Mouse (Mus musculus): Measurements from ENCODE around the gene Gm20661. TPM values are rescaled to one million over a fixed set of nuclear protein-coding genes. Genes with fewer than 3 reads are reported as not detected.

The Gm20661 gene
- 0.20 and 0.38 TPM in 2 replicates for polyA plus RNA-seq (2012; rRNA removed)

DNA sequence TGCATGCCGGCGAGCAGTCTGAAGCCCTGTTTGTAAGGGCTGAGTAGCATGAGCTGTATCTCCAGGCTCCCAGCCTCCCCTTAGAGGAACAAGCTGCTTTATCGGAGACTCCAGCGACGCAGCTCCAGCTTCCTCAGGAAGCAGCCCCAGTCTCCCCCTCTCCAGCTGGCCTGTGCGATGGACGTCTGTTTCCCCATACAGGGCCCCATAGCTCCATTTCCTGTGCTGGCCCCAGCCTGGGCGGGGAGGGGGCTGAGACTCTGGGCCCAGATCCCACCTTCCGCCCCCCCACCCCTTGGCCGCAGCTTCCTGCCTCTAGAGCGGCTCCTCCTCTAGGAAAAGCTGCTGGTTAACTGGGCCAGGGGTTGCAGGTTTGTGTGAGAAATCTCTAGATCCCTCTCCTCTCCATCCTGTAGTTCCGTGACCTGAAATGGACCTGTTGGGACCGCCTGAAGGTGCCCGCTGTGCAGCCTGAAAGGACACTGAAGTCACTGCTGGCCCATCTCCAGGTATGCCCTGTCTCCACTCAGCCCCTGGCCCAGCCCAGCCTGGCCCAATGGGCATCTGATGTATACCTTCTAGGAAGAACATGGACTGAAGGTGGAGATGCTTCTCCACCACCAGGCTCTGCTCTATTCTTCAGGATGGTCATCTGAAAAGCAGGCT, at the start of gene Gm20661:
Gm20661 (plus strand) TSS at position 378 of the 666 bp plus-strand sequence.
- no peak for DNase-seq
- H3K27ac ChIP-seq (ENCODE audit: insufficient read depth, low read length) = peak within 1 kb of the TSS; percentile 47
- no peak within 1 kb of the TSS for H3K4me3 ChIP-seq (replicated peaks; ENCODE audit: insufficient read depth, low read depth, low read length)
- TF ChIP-seq POLR2A (IDR thresholded peaks at IDR 0.05; ENCODE audit: borderline replicate concordance, insufficient read depth, low read length) (no peak), CTCF (IDR thresholded peaks at IDR 0.05; ENCODE audit: borderline replicate concordance, insufficient read depth, low read depth, low read length) (no peak)
- WGBS = 43% methylated on average over 14 of the region's 14 CpGs
- peaks cover 6% of the 10 kb centered on the region; the same call in 1 of the 2 replicates for H3K4me1 ChIP-seq (ENCODE audit: control insufficient read depth, insufficient read depth, low read length)
- no peaks in the 10 kb centered on the region for H3K27me3 ChIP-seq (ENCODE audit: control insufficient read depth, insufficient read depth, low read length)

DNA sequence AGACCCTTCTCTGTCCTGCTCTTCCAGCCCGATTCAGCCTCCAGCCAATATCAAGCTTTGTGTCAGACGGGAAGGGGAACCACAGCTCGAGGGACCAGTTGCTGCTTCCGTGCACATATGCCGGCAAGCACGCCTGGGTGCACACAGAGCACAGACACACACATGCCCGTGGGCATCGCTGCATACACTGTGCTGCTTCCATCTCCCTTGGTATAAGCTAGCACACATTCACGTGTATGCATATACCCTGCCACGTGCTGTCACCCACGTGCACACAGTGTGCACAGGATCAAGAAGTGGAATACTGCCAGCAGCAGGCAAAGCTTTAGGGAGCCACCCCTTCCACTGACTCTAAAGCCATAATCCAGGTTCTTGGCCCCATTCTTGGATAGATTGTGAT, 48.7 kb upstream of the Gm20661 start:
- DNase-seq = no peak
- no peaks in the 10 kb centered on the region for H3K27me3 ChIP-seq (ENCODE audit: control insufficient read depth, insufficient read depth, low read length)
- H3K4me3 ChIP-seq (replicated peaks; ENCODE audit: insufficient read depth, low read depth, low read length) = no peak overlapping the region
- peaks cover 3% of the 10 kb centered on the region for H3K4me1 ChIP-seq (ENCODE audit: control insufficient read depth, insufficient read depth, low read length)
- no peak for TF ChIP-seq POLR2A (IDR thresholded peaks at IDR 0.05; ENCODE audit: borderline replicate concordance, insufficient read depth, low read length)
- no peak for TF ChIP-seq CTCF (IDR thresholded peaks at IDR 0.05; ENCODE audit: borderline replicate concordance, insufficient read depth, low read depth, low read length)
- H3K27ac ChIP-seq (ENCODE audit: insufficient read depth, low read length) = no peak overlapping the region
- WGBS = 29% methylated on average over 11 of the region's 11 CpGs

DNA sequence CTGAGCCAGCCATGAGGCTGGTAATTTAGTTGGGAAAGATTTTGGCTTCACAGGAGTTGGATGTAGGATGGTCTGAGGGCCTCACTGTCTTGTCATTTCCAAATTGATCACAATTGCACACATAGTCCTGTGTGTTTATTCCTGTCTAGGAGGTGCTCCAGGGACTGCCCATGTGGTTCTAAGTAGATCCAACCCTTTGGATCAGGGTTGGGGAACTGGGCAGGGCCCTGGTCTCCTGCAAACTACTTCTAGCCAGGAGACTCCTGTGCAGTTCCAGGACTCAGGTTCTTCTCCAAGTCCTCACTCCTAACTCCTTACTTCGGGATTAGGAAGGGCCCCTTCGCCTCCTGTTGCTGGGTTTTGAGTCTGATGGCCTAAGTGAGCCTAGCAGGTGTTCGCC, 47.5 kb upstream of the Gm20661 start, which contains the start of gene Camkv:
Camkv (plus strand) TSS at position 301 of the 400 bp plus-strand sequence.
- 26% methylated on average over 3 of the region's 3 CpGs for WGBS
- no peak for DNase-seq
- peaks cover 3% of the 10 kb centered on the region for H3K4me1 ChIP-seq (ENCODE audit: control insufficient read depth, insufficient read depth, low read length)
- H3K27ac ChIP-seq (ENCODE audit: insufficient read depth, low read length) = no peak within 1 kb of the TSS
- TF ChIP-seq POLR2A (IDR thresholded peaks at IDR 0.05; ENCODE audit: borderline replicate concordance, insufficient read depth, low read length) (no peak), CTCF (IDR thresholded peaks at IDR 0.05; ENCODE audit: borderline replicate concordance, insufficient read depth, low read depth, low read length) (no peak)
- H3K4me3 ChIP-seq (replicated peaks; ENCODE audit: insufficient read depth, low read depth, low read length) = peak within 1 kb of the TSS; percentile 44
- H3K27me3 ChIP-seq (ENCODE audit: control insufficient read depth, insufficient read depth, low read length) = no peaks in the 10 kb centered on the region

DNA sequence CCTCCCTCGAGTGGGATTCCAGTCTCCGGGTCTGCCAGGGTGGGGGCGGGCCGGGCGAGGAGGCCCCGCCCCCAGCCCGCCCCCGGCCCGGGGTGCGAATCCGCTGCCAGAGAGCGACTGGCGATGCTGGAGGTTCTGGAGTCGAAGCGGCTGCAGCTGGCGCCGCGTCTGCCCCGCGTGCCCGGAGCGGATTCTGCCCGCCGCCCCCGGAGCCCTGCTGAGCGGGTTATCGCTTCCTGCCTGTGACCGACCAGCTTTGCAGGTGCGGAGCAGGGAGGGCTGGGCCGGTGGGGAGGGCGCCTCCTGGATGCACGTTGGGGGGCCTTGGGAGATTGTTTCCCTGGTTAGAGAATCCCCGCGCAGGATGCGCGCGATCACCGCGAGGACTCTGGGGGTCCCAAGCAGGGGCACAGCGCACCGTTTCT, 47.1 kb upstream of the Gm20661 start:
- Histone ChIP-seq H3K4me3 (replicated peaks; ENCODE audit: insufficient read depth, low read depth, low read length) (peak overlapping the region; percentile 44), H3K27ac (ENCODE audit: insufficient read depth, low read length) (no peak overlapping the region), H3K27me3 (ENCODE audit: control insufficient read depth, insufficient read depth, low read length) (no peaks in the 10 kb centered on the region), H3K4me1 (ENCODE audit: control insufficient read depth, insufficient read depth, low read length) (peaks cover 3% of the 10 kb centered on the region)
- WGBS = 1% methylated on average over 41 of the region's 41 CpGs
- no peak for TF ChIP-seq POLR2A (IDR thresholded peaks at IDR 0.05; ENCODE audit: borderline replicate concordance, insufficient read depth, low read length)
- no peak for TF ChIP-seq CTCF (IDR thresholded peaks at IDR 0.05; ENCODE audit: borderline replicate concordance, insufficient read depth, low read depth, low read length)
- DNase-seq = peak; percentile 23 to 31

DNA sequence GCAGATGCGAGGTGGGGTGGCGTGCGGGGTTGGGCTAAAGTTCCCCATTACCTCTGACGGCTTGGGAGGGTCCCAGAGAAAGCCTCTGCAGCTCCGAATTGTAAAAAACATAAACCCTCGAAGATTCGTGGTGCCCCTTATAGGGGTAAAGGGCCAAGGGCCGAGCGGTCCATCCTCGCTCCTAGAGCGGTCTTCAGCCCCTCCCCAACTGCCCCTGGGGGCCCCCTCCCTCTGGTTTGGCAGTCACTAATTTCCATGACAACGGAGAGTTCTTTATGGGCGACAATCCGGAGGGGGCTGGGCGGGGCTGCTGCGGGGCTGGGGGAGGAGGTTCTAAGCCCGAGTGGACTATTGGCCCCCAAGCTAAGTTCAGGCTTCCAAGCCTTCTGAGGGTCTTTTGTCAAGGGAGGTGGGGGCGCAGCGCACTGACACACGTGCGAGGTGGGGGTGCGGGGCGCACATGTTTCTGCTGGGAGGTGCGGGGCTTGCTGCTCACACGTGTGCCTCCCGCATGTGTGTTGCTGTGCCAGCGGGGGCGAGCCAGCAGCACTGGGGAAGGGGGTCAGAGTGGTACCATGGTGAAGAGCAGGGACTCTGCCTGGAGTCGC, 46.5 kb upstream of the Gm20661 start:
- WGBS = 7% methylated on average over 29 of the region's 29 CpGs
- TF ChIP-seq CTCF (IDR thresholded peaks at IDR 0.05; ENCODE audit: borderline replicate concordance, insufficient read depth, low read depth, low read length) (no peak), POLR2A (IDR thresholded peaks at IDR 0.05; ENCODE audit: borderline replicate concordance, insufficient read depth, low read length) (no peak)
- H3K4me1 ChIP-seq (ENCODE audit: control insufficient read depth, insufficient read depth, low read length) = peaks cover 3% of the 10 kb centered on the region
- no peaks in the 10 kb centered on the region for H3K27me3 ChIP-seq (ENCODE audit: control insufficient read depth, insufficient read depth, low read length)
- H3K27ac ChIP-seq (ENCODE audit: insufficient read depth, low read length) = no peak overlapping the region
- DNase-seq = no peak
- H3K4me3 ChIP-seq (replicated peaks; ENCODE audit: insufficient read depth, low read depth, low read length) = peak overlapping the region; percentile 44

DNA sequence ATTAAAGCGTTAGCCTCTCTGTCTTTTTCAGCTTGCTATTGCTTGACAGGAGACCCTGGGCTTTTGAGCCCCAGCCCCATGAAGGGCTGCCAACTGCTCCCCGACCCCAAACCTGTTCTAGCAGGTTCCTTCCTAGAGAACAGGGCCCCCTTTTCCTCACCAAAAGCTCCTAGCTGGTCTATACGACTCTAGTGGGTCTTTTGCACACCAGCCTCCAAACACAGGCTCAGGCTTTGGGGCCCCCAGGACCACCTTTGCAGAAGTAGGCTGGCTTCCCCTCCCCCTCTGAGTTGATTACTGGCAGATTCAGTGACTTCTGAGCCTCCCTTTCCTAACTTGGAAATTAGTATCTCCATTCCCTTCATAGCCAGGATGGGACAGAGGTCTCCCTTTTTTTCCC, 46.0 kb upstream of the Gm20661 start:
- 45% methylated on average over 3 of the region's 3 CpGs for WGBS
- TF ChIP-seq POLR2A (IDR thresholded peaks at IDR 0.05; ENCODE audit: borderline replicate concordance, insufficient read depth, low read length) (no peak), CTCF (IDR thresholded peaks at IDR 0.05; ENCODE audit: borderline replicate concordance, insufficient read depth, low read depth, low read length) (no peak)
- Histone ChIP-seq H3K27ac (ENCODE audit: insufficient read depth, low read length) (no peak overlapping the region), H3K27me3 (ENCODE audit: control insufficient read depth, insufficient read depth, low read length) (no peaks in the 10 kb centered on the region), H3K4me1 (ENCODE audit: control insufficient read depth, insufficient read depth, low read length) (peaks cover 3% of the 10 kb centered on the region), H3K4me3 (replicated peaks; ENCODE audit: insufficient read depth, low read depth, low read length) (no peak overlapping the region)
- no peak for DNase-seq

DNA sequence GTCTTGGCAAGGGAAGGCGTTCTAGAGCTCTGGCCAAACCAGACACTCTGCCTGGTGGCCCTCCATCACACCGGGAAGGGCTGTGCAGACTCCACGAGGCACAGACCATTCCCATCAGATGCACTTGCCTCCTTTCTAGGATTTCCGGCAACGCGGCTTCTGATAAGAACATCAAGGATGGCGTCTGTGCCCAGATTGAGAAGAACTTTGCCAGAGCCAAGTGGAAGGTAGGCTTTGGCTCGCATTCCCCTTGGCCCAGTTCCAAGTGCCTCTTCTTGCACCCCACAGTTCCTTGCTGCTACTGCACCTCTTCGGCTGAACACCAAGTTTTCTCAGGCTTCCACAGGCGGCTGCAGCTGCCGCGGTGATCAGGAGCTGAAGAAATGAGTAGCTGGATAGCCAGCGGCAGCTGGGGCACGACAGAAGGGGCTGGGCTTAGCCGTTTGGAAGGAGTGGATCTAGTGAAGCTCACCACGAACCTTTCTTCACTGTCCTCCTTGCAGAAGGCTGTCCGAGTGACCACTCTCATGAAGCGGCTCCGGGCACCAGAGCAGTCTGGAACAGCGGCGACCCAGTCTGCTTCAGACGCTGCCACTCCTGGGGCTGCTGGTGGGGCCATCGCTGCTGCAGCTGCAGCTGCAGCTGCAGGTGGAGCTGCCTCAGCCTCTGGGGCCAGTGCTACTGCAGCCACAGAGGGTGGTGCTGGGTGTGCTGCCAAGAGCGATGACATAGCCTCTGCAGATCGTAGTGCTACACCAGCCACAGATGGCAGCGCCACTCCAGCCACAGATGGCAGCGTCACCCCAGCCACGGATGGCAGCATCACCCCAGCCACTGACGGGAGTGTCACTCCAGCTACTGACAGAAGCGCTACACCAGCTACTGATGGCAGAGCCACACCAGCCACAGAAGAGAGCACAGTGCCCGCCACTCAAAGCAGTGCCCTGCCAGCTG, 35.3 kb upstream of the Gm20661 start:
- TF ChIP-seq POLR2A (IDR thresholded peaks at IDR 0.05; ENCODE audit: borderline replicate concordance, insufficient read depth, low read length) = no peak
- no peak for TF ChIP-seq CTCF (IDR thresholded peaks at IDR 0.05; ENCODE audit: borderline replicate concordance, insufficient read depth, low read depth, low read length)
- DNase-seq = peak; percentile 59 to 60
- Histone ChIP-seq H3K4me1 (ENCODE audit: control insufficient read depth, insufficient read depth, low read length) (peaks cover 4% of the 10 kb centered on the region; the same call in 1 of the 2 replicates), H3K27ac (ENCODE audit: insufficient read depth, low read length) (no peak overlapping the region), H3K4me3 (replicated peaks; ENCODE audit: insufficient read depth, low read depth, low read length) (peak overlapping the region; percentile 38), H3K27me3 (ENCODE audit: control insufficient read depth, insufficient read depth, low read length) (no peaks in the 10 kb centered on the region)
- WGBS = 23% methylated on average over 31 of the region's 31 CpGs

All from cerebellum, adult 2 months (tissue).